Mouse (Mus musculus): ENCODE results near the gene Canx. TPM values are rescaled to one million over a fixed set of nuclear protein-coding genes. Genes with fewer than 3 reads are reported as not detected.

Gene Canx
- polyA plus RNA-seq, 1 experiment from 2014 or later = 372 TPM

MicroRNAs within 50 kb of the gene (microRNA counts, 519-probe panel; counts per million panel counts)
- microRNA mmu-miR-804 = 2,854 counts per million, percentile 73 among the panel's probes with 10 or more counts

Small RNAs within 50 kb of the gene (microRNA-seq; reads per million reads assigned to microRNA genes)
- not detected for gene Mir804

Other genes with a start within 250 kb of the Canx start
- gene Tbc1d9b, start 194.3 kb downstream of the Canx start, polyA plus RNA-seq (2015; fragmentation: Nextera tagmentation; extraction: Ambion mirVana) = 40.0 and 42.9 TPM in 2 replicates
- 19.3 and 20.0 TPM in 2 replicates for gene Mrnip, start 151.2 kb downstream of the Canx start, polyA plus RNA-seq (2015; fragmentation: Nextera tagmentation; extraction: Ambion mirVana)
- 233 and 259 TPM in 2 replicates for gene Sqstm1, start 114.8 kb downstream of the Canx start, polyA plus RNA-seq (2015; fragmentation: Nextera tagmentation; extraction: Ambion mirVana)
- gene Mgat4b, start 114.8 kb downstream of the Canx start, polyA plus RNA-seq (2015; fragmentation: Nextera tagmentation; extraction: Ambion mirVana) = 37.3 and 37.5 TPM in 2 replicates
- 1.4 and 1.9 TPM in 2 replicates for gene Ltc4s, start 87.1 kb downstream of the Canx start, polyA plus RNA-seq (2015; fragmentation: Nextera tagmentation; extraction: Ambion mirVana)
- 5.2 and 5.8 TPM in 2 replicates for gene Maml1, start 33.4 kb downstream of the Canx start, polyA plus RNA-seq (2015; fragmentation: Nextera tagmentation; extraction: Ambion mirVana)
- 0.78 and 1.3 TPM in 2 replicates for gene Cby3, start 28.8 kb upstream of the Canx start, polyA plus RNA-seq (2015; fragmentation: Nextera tagmentation; extraction: Ambion mirVana)
- gene Hnrnph1, start 51.3 kb upstream of the Canx start, polyA plus RNA-seq (2015; fragmentation: Nextera tagmentation; extraction: Ambion mirVana) = 498 and 501 TPM in 2 replicates
- gene Rufy1, start 105.5 kb upstream of the Canx start, polyA plus RNA-seq (2015; fragmentation: Nextera tagmentation; extraction: Ambion mirVana) = 25.7 and 27.9 TPM in 2 replicates

Data from kidney, embryonic 15.5 days (tissue).